Mouse (Mus musculus) gastrocnemius, postnatal 4 days (tissue): Measurements from ENCODE around the gene Gltp. TPM values are rescaled to one million over a fixed set of nuclear protein-coding genes. Genes with fewer than 3 reads are reported as not detected.
A peak's percentile ranks its signal among the peaks of the same experiment; 100 is the strongest.

Experiments used
- DNase-seq, 2 experiments: peaks; one replicate each; pipeline ENCODE4 v3.0.0; 2021 to 2022; ENCODE audit warnings: low spot score in 2 of 2, mixed read lengths in 2 of 2
- total RNA-seq, 2 experiments: library from RNA; stranded (reverse); gene quantifications; 2 replicates each; pipeline ENCODE4 v1.2.3; 2021

Gltp gene
- total RNA-seq, 2 experiments from 2014 or later: 26.4 to 31.8 TPM

GRCm38 (mm10) chr5:114664750-114665149 is 26.0 kb downstream of the Gltp start:
- no peak for DNase-seq

DNA sequence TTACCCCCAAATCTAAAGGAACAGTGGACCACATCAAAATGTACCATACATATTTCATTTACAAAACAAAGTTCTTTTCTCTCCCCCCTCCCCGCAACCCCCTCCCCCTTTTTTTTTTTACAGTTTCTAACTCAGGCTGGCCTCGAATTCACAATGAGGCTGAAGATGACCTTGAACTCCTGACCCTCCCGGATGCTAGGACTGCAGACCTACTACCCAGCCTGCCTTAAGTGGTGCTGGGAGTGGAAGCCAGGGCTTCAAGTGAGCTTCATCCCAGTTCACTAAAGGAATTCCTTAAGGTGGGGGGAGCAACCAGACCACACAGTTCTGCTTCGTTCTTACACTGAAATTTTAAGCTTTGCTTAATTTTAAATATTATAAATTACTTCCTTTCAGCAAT is 26.6 kb downstream of the Gltp start:
- no peak for DNase-seq

DNA sequence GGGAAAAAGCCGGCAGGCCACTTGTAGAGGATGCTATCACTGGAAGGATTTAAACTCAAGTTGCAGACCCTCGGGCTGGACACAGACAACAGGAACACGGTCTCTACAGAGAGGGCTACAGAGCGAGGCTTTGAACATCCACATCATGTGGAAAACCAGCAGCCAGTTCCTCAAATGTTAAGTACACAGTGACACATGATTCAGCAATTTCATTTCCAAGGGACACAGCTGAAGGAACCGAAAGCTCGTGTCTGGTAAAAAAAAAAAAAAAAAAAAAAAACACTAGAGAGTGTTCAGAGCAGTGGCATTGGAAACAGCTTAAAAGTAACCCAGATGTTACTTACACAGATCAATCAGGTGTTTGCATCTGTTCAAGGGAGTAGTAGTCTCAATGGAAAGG is 29.8 kb downstream of the Gltp start:
- DNase-seq: no peak

DNA sequence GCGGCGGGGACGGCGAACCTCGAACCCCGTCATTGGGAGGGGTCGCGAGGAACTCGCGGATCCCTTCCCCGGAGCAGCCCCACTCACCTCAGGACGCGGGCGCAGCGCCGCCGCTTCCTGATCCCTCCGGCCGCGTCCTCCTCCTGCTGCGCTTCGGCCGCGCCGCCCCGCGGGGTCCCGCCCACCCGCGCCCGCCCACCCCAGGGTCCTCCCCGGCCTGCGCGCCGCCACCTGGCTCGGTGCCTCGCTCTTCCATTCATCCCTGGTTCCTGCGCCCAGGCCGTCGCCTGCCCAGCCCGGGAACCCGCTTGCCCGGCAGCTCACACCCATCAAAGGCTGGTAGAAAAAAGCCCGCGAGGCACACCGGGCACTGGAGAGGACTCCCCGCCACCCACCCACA is 32.5 kb downstream of the Gltp start, which contains the start of gene Trpv4:
TSS of gene Trpv4 (minus strand) at position 167 of the 400 bp plus-strand sequence.
- DNase-seq: no peak

DNA sequence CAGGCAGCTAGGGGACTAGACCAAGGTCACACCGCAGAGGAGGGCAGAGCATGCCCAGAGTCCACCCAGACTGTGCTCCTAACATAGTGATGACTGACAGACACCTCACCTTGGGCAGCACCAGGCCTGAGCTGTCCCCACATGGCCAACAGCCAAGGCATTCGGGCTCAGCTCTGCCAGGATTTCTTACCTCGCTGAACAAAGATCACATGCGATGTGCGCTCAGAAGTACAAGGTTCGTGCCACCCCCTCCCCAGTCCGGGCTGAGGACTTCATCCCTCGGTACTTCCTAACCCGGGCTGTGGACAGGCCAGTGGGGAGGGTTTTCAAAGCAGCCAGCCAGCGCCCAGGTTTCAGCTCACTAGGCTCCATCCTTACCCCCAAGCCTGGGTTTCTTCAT is 33.4 kb downstream of the Gltp start:
- no peak for DNase-seq

DNA sequence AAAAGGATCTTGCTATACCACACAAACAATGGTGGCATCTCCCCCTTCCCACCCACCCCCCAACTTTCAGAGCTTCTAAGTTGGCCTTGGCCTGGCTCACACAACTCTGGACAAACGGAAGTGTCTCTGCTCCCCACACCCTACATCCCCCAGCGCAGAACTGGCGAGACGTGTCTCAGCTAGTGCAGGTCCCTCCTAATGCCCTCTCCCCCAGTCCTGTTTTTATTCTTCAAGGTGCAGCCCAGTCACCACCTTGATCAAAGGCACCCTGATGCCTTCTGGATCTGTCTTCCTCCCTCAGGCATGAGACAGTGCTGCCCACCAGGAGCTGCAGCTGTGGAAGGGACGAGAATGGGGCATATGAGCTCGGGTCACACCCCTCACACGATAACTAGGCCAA is 34.5 kb downstream of the Gltp start:
- DNase-seq: no peak

GRCm38 (mm10) chr5:114655721-114656120 is 35.1 kb downstream of the Gltp start:
- DNase-seq: no peak

GRCm38 (mm10) chr5:114653656-114654437 is 36.9 kb downstream of the Gltp start:
- DNase-seq: no peak

DNA sequence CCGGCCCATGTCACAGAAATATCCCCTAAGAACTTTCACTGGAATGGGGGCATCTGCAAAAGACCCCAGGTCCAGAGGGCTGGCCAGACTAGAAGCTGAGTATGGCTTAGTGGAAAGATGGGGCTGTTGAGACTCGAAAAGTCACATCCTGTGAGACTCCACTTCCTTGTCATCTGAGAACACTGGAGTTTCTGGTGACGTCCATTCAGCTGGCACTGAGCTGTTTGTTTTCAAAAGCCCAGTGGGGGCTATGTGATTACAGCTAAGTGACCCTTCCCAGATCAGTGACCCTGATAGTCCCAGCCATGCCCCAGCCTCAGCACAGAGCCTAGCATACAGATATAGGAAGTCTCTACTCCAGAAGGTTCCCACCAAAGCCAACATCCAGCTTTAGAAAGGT is 39.3 kb downstream of the Gltp start:
- DNase-seq: no peak

- no peak for DNase-seq
Measured at GRCm38 (mm10) chr5:114651002-114651401, 39.8 kb downstream of the Gltp start.

- DNase-seq: no peak
Measured at GRCm38 (mm10) chr5:114648728-114649311, 42.0 kb downstream of the Gltp start.

DNA sequence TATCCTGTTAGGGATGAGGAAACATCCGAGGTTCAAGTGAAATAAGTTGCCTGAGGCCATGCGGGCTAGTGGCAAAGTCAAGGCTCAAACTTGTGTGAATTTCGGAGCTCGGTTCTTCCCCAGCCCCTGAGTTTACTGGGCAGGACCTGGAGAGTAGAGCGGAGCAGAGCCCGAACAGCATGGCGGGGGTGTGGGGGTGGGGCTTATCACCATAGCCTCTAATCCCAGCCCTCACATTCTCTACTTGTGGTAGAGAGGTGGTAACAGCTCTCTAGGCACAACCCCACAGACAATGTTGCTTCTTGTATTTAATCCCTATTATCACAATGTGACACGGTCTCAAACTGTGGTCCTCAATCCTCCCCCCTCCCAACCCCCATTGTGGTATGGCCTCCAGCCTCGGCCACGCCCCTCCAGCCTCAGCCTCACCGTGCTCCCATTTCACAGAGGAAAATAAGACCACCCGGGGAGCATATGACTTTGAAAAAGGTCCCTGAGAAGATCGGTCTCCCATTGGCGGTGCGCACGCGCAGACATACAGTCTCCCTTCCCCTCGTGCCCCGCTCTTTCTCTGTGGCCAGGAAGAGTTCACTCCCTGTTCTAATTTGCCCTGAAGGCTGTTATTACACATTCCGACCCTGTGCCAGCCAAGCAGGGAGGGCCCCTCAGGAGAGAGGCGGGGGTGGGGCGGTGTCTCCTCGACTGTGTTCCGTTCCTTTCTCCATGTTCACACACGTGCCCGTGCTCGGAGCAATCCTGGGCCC is 43.4 kb downstream of the Gltp start:
- no peak for DNase-seq

GRCm38 (mm10) chr5:114645916-114646315 is 44.9 kb downstream of the Gltp start:
- no peak for DNase-seq

GRCm38 (mm10) chr5:114644918-114645317 is 45.9 kb downstream of the Gltp start:
- DNase-seq: no peak

DNA sequence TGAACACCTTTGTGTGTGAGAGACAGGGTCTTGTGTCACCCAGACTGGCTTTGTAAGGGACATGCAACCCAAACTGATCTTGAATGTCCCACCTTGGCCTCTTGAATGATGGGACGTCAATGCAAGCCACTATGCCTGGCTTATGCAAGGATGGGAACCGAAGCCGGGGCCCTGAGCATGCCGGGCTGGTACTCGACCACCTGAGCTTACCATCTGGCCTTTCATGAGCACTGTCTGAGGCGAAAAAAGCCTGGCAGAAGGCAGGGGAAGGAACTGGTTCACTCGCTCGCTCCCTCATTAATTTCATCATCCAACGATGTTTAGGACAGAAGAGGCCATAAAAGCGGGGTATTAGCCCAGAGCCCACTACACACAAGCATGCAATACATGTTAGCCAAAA is 50.0 kb downstream of the Gltp start:
- DNase-seq: no peak

- DNase-seq: no peak
Measured at GRCm38 (mm10) chr5:114639645-114639957, 51.2 kb downstream of the Gltp start.

DNA sequence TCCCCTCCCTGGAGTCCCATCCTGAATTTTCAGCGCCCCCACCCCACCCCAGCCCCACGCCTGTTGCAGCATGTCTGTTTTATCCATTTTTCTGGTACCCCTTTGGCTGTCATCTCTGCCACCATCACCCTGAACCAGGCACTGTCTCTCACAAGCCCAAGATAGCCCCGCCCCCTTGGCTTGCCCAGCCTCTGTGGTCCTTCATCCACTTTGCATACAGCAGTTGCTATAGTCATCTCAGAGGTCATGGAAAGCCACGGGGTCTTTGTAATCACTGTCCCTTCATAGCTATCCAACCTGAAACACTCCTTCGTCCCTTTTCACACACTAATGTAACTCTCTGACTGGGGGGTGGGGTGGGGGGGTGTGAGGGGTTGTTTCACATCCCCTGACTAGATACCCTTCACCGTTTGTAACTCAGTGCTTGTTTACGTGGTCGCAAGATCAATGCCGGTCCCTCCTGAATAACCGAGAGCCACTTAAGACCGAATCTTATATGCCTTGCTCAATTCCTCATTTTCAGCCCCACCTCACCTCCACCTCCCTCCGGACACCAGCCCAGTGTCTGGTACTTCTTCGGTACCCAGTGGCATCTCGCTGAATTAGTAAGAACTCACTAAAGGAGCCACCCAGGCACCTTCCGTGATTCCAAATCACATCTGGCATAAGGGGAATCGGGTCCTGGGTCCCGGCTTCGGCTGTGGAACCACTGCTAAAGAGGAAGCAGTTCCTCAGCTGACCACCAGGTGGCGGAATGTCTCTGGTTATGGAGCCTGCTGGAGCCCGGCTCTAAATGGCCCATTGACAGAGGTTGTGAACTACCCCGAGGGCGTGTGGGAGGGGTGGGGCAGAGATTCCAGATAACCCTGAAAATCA is 51.8 kb downstream of the Gltp start:
- peak; percentile 85 to 86 for DNase-seq

GRCm38 (mm10) chr5:114636091-114636490 is 54.7 kb downstream of the Gltp start:
- DNase-seq: no peak

GRCm38 (mm10) chr5:114631336-114631735 is 59.4 kb downstream of the Gltp start:
- no peak for DNase-seq

DNA sequence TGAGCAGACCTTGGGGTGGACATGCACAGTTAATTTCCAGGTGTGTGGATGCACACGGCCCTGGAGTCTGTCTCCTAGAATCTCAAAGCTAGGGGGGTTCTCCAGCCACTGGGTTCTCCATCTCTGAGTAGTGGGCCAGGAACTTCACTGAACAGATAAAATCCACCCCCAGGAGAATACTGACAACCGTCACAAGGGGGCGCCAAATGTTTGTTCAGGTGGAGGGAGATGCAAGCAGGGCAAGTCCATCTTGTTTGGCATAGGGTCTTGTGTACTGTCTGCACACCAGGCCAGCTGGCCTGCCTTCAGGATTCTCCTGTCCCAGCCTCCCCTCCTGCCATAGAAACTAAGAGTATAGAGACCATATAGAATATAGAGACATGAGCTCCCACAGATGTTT is 65.2 kb downstream of the Gltp start:
- DNase-seq: peak in 1 of 2 experiments; percentile 54

DNA sequence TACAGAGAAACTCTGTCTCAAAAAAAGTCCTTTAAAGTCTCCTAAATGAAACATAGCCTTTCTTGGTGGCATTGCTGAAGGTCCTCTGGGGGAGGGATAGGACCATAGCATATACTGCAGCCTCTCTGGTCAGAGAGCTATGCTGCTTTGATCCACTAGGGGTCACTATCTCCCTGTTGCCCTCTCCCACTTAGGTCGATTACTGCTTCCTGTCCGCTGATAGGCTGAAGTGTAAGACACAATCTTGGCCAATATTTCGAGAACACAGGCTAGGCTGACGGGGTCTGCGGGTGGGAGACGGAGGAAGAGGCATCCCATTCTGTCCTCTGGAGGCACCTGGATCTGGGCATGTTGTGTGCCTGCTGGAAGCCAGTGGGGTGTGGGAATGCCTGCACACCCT is 70.5 kb downstream of the Gltp start:
- no peak for DNase-seq
